21 mouse cellular contexts compared by ENCODE assay signal in the genomic region with DNA sequence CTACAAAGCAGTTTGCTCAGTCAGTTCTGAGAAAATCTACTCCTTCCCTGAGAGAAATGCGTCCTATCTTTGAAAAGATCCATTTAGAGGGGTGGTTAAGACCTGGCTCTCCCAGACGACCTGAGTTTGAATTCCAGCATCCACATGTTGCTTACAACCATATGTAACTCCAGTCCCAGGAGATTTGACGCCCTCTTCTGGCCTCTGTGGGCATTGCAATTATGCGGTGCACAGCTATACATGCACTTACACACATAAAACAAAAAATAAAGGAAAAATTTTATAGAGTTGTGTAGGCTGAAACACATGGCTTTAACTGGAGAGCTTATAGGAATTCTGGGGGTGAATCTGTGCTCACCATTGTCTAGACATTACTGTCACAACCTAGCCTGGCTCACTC.
A peak's percentile ranks its signal among the peaks of the same experiment; 100 is the strongest.
DNase-seq lines count a peak whose midpoint lies in the region; ATAC-seq and TF ChIP-seq lines count a peak whose summit lies in the region.
"Had no signal": no experiment of that assay in that cellular context is flagged by ENCODE, and none has a peak within 500 bp of the region (broad histone marks: within the 10 kb centered on the region; RNA-seq: fewer than 3 reads in every experiment).

No protein-coding gene starts in this region.

- TF ChIP-seq CTCF in midbrain, postnatal 0 days (IDR thresholded peaks at IDR 0.05): peak; percentile 25; the same call in 1 of the 2 replicates
- peak; percentile 41 to 56 (median 44); a peak in 4 of 6 replicates for TF ChIP-seq CTCF in MEL (IDR thresholded peaks at IDR 0.05 in 2 of 3, conservative IDR thresholded peaks at IDR 0.05 in 1 of 3; ENCODE audit: control insufficient read depth in 1 of 3, insufficient read depth in 1 of 3, low read depth in 2 of 3, low read length in 3 of 3, poor library complexity in 1 of 3, severe bottlenecking in 1 of 3)

- WGBS in heart, embryonic 12.5 days: 52% methylated on average over 4 of the region's 4 CpGs
- WGBS in midbrain, postnatal 0 days: 64% methylated on average over 4 of the region's 4 CpGs
- 62% methylated on average over 4 of the region's 4 CpGs for WGBS in midbrain, embryonic 14.5 days
- WGBS in midbrain, embryonic 16.5 days: 65% methylated on average over 4 of the region's 4 CpGs

- no peak overlapping the region for H3K4me3 ChIP-seq in heart, embryonic 12.5 days
- no peak overlapping the region for H3K4me3 ChIP-seq in midbrain, postnatal 0 days (ENCODE audit: low read depth, low read length)
- no peak overlapping the region for H3K4me3 ChIP-seq in midbrain, embryonic 14.5 days (replicated peaks; ENCODE audit: low read depth, low read length)
- no peak overlapping the region for H3K4me3 ChIP-seq in MEL (ENCODE audit: control insufficient read depth in 1 of 2, insufficient read depth in 1 of 2, low read depth in 2 of 2, low read length in 2 of 2)
- no peak overlapping the region for H3K4me3 ChIP-seq in midbrain, embryonic 16.5 days (ENCODE audit: low read depth, low read length)
- H3K4me3 ChIP-seq: erythroblast, embryonic 14.5 days; heart, embryonic 10.5 days; limb, embryonic 12.5 days; liver, embryonic 15.5 days; midbrain, embryonic 10.5 days had no signal

- TF ChIP-seq EP300 in MEL (IDR thresholded peaks at IDR 0.05; ENCODE audit: low read depth in 1 of 2, low read length in 2 of 2): no peak

- no peak overlapping the region for H3K9ac ChIP-seq in heart, embryonic 12.5 days
- H3K9ac ChIP-seq in midbrain, postnatal 0 days (replicated peaks; ENCODE audit: low read length, poor library complexity, severe bottlenecking): no peak overlapping the region
- no peak overlapping the region for H3K9ac ChIP-seq in midbrain, embryonic 14.5 days (replicated peaks; ENCODE audit: low read length)
- H3K9ac ChIP-seq in MEL (ENCODE audit: control insufficient read depth, low read depth, low read length, poor library complexity, severe bottlenecking): no peak overlapping the region
- no peak overlapping the region for H3K9ac ChIP-seq in midbrain, embryonic 16.5 days (ENCODE audit: low read depth, low read length)
- H3K9ac ChIP-seq: limb, embryonic 12.5 days; liver, embryonic 15.5 days had no signal

- H3K27me3 ChIP-seq in heart, embryonic 12.5 days (replicated peaks): no peaks in the 10 kb centered on the region
- H3K27me3 ChIP-seq in midbrain, postnatal 0 days (ENCODE audit: insufficient read depth, low read length): no peaks in the 10 kb centered on the region
- no peaks in the 10 kb centered on the region for H3K27me3 ChIP-seq in midbrain, embryonic 14.5 days (ENCODE audit: control insufficient read depth, insufficient read depth, low read length)
- H3K27me3 ChIP-seq in MEL (ENCODE audit: control insufficient read depth in 1 of 2, insufficient read depth in 2 of 2, low read length in 2 of 2): no peaks in the 10 kb centered on the region; a peak in 1 of 4 replicates
- no peaks in the 10 kb centered on the region for H3K27me3 ChIP-seq in midbrain, embryonic 16.5 days (ENCODE audit: control insufficient read depth, insufficient read depth, low read depth, low read length)
- H3K27me3 ChIP-seq: limb, embryonic 12.5 days; liver, embryonic 15.5 days had no signal

- no peak overlapping the region for H3K27ac ChIP-seq in heart, embryonic 12.5 days (ENCODE audit: poor library complexity, severe bottlenecking)
- H3K27ac ChIP-seq in midbrain, postnatal 0 days (ENCODE audit: low read depth, low read length): no peak overlapping the region
- H3K27ac ChIP-seq in midbrain, embryonic 14.5 days (replicated peaks; ENCODE audit: low read depth, low read length): no peak overlapping the region
- no peak overlapping the region for H3K27ac ChIP-seq in MEL (ENCODE audit: control insufficient read depth, low read depth, low read length)
- H3K27ac ChIP-seq in midbrain, embryonic 16.5 days (ENCODE audit: low read length): no peak overlapping the region
- H3K27ac ChIP-seq: heart, embryonic 10.5 days; limb, embryonic 12.5 days; liver, embryonic 15.5 days; midbrain, embryonic 10.5 days had no signal

- no peaks in the 10 kb centered on the region for H3K4me1 ChIP-seq in heart, embryonic 12.5 days (replicated peaks)
- H3K4me1 ChIP-seq in midbrain, postnatal 0 days (ENCODE audit: insufficient read depth, low read length): no peaks in the 10 kb centered on the region
- H3K4me1 ChIP-seq in midbrain, embryonic 14.5 days (ENCODE audit: control insufficient read depth, insufficient read depth, low read length): no peaks in the 10 kb centered on the region
- no peaks in the 10 kb centered on the region for H3K4me1 ChIP-seq in MEL (ENCODE audit: control insufficient read depth in 1 of 2, insufficient read depth in 2 of 2, low read length in 2 of 2)
- H3K4me1 ChIP-seq in midbrain, embryonic 16.5 days (ENCODE audit: control insufficient read depth, insufficient read depth, low read length): no peaks in the 10 kb centered on the region
- H3K4me1 ChIP-seq: heart, embryonic 10.5 days; limb, embryonic 12.5 days; liver, embryonic 15.5 days; midbrain, embryonic 10.5 days had no signal

- no peaks in the 10 kb centered on the region for H3K36me3 ChIP-seq in heart, embryonic 12.5 days
- H3K36me3 ChIP-seq in midbrain, postnatal 0 days (ENCODE audit: insufficient read depth, low read length): no peaks in the 10 kb centered on the region
- no peaks in the 10 kb centered on the region for H3K36me3 ChIP-seq in midbrain, embryonic 14.5 days (ENCODE audit: control insufficient read depth, insufficient read depth, low read length)
- no peaks in the 10 kb centered on the region for H3K36me3 ChIP-seq in MEL (ENCODE audit: control insufficient read depth in 1 of 2, insufficient read depth in 2 of 2, low read length in 2 of 2)
- no peaks in the 10 kb centered on the region for H3K36me3 ChIP-seq in midbrain, embryonic 16.5 days (ENCODE audit: control insufficient read depth, insufficient read depth, low read length)
- H3K36me3 ChIP-seq: heart, embryonic 10.5 days; limb, embryonic 12.5 days; liver, embryonic 15.5 days; midbrain, embryonic 10.5 days had no signal

- no peak for TF ChIP-seq POLR2A in MEL (IDR thresholded peaks at IDR 0.05; ENCODE audit: control insufficient read depth in 1 of 2, insufficient read depth in 1 of 2, low read depth in 1 of 2, low read length in 2 of 2, poor library complexity in 1 of 2)

- peak; percentile 5 for DNase-seq in heart, postnatal 4 days
- no peak for DNase-seq in midbrain, postnatal 0 days (ENCODE audit: low spot score)
- DNase-seq in midbrain, embryonic 14.5 days: no peak
- DNase-seq in MEL (ENCODE audit: low read depth, low spot score): peak; percentile 37
- peak; percentile 46 for DNase-seq in testis, postnatal 10 days (ENCODE audit: low spot score)
- DNase-seq in left cerebral cortex, adult 8-10 months (ENCODE audit: low spot score in 2 of 2): no peak
- DNase-seq: adrenal gland, adult 2 months; cerebellum, adult 2 months; gastrocnemius, postnatal 36 days; kidney, adult 8-10 months; lung, postnatal 14 days; right cerebral cortex, postnatal 14 days had no signal

- ATAC-seq in heart, embryonic 12.5 days (ENCODE audit: insufficient number of reproducible peaks, low FRiP score): no peak
- ATAC-seq in midbrain, postnatal 0 days (ENCODE audit: low FRiP score): no peak
- ATAC-seq in midbrain, embryonic 14.5 days (ENCODE audit: low FRiP score, low TSS enrichment): no peak
- no peak for ATAC-seq in midbrain, embryonic 16.5 days
- ATAC-seq: forebrain, embryonic 14.5 days; hindbrain, embryonic 16.5 days had no signal

- H3K9me3 ChIP-seq in heart, embryonic 12.5 days (replicated peaks): 0 out of 2 replicates have a peak, but pooled peaks cover 2% of the 10 kb centered on the region
- H3K9me3 ChIP-seq in midbrain, postnatal 0 days (ENCODE audit: low read length): no peaks in the 10 kb centered on the region
- H3K9me3 ChIP-seq in midbrain, embryonic 14.5 days (ENCODE audit: control insufficient read depth, low read length): peaks cover 4% of the 10 kb centered on the region; the same call in 1 of the 2 replicates
- no peaks in the 10 kb centered on the region for H3K9me3 ChIP-seq in MEL (replicated peaks; ENCODE audit: insufficient read depth, low read length)
- H3K9me3 ChIP-seq in midbrain, embryonic 16.5 days (replicated peaks; ENCODE audit: control insufficient read depth, low read length, poor library complexity, severe bottlenecking): peaks cover 3% of the 10 kb centered on the region; the same call in 1 of the 2 replicates
- H3K9me3 ChIP-seq: heart, embryonic 10.5 days; limb, embryonic 12.5 days; liver, embryonic 15.5 days; midbrain, embryonic 10.5 days had no signal

- no peaks in the 10 kb centered on the region for H3K79me2 ChIP-seq in MEL (ENCODE audit: control insufficient read depth, insufficient read depth, low read length, poor library complexity)

- TF ChIP-seq RAD21 in MEL (IDR thresholded peaks at IDR 0.05; ENCODE audit: low read depth, low read length): peak; percentile 58

- no peak overlapping the region for H3K4me2 ChIP-seq in heart, embryonic 12.5 days
- no peak overlapping the region for H3K4me2 ChIP-seq in midbrain, postnatal 0 days (ENCODE audit: low read depth, low read length, poor library complexity, severe bottlenecking)
- H3K4me2 ChIP-seq in midbrain, embryonic 14.5 days (ENCODE audit: low read length): no peak overlapping the region
- H3K4me2 ChIP-seq in midbrain, embryonic 16.5 days (ENCODE audit: low read length): no peak overlapping the region
- H3K4me2 ChIP-seq: limb, embryonic 12.5 days; liver, embryonic 15.5 days had no signal

TF ChIP-seq in MEL, 35 proteins besides CTCF, POLR2A, EP300 and RAD21:
- TF ChIP-seq MAX (IDR thresholded peaks at IDR 0.05; ENCODE audit: low read length) (no peak), SMC3 (IDR thresholded peaks at IDR 0.05; ENCODE audit: low read depth, low read length) (peak; percentile 63), ZC3H11A (IDR thresholded peaks at IDR 0.05; ENCODE audit: low read depth, low read length) (peak; percentile 57), USF1 (IDR thresholded peaks at IDR 0.05; ENCODE audit: low read depth, low read length) (no peak)

Comparison
In these comparisons a context has a peak if more than half of its experiments do, and no peak if none do; other contexts are left out.
1. DNase-seq: peak in heart, postnatal 4 days (single experiment), MEL (single experiment) and testis, postnatal 10 days (single experiment); none in midbrain, postnatal 0 days (single experiment), midbrain, embryonic 14.5 days (single experiment) and left cerebral cortex, adult 8-10 months (0 of 2).